Mouse (Mus musculus) adrenal gland, postnatal 25 days (tissue): ENCODE data around the gene Phc1. TPM values are rescaled to one million over a fixed set of nuclear protein-coding genes. Genes with fewer than 3 reads are reported as not detected.
A peak's percentile ranks its signal among the peaks of the same experiment; 100 is the strongest.

Source experiments
- DNase-seq: peaks from one replicate; pipeline ENCODE4 v3.0.0; 2021; ENCODE audit warnings: mixed read lengths
- total RNA-seq: library from RNA; stranded (reverse); gene quantifications from 2 replicates; pipeline ENCODE4 v1.2.3, GENCODE M21; 2021

Gene Phc1
- total RNA-seq, 1 experiment from 2014 or later = 29.8 TPM

- DNase-seq = peak; percentile 68
Observed at GRCm38 (mm10) chr6:122339047-122339647, 1.2 kb downstream of the Phc1 start.

- DNase-seq = no peak
Observed at GRCm38 (mm10) chr6:122337546-122337945, 2.8 kb downstream of the Phc1 start.

GRCm38 (mm10) chr6:122334786-122335340 lies 5.5 kb downstream of the Phc1 start:
- DNase-seq = no peak

- no peak for DNase-seq
Observed at GRCm38 (mm10) chr6:122333081-122333612, 7.2 kb downstream of the Phc1 start.

GRCm38 (mm10) chr6:122325361-122325975 lies 14.9 kb downstream of the Phc1 start:
- no peak for DNase-seq

GRCm38 (mm10) chr6:122318726-122319125 lies 21.6 kb downstream of the Phc1 start:
- DNase-seq = no peak

- no peak for DNase-seq
Observed at GRCm38 (mm10) chr6:122310187-122310820, 30.1 kb downstream of the Phc1 start.

- DNase-seq = no peak
Observed at GRCm38 (mm10) chr6:122309446-122309960, 30.9 kb downstream of the Phc1 start.

GRCm38 (mm10) chr6:122308505-122309393 lies 31.6 kb downstream of the Phc1 start, which contains the start of gene M6pr:
Gene M6pr, plus strand, starts transcription at chr6:122308720.
- DNase-seq = peak; percentile 90

GRCm38 (mm10) chr6:122308136-122308504 lies 32.2 kb downstream of the Phc1 start:
- DNase-seq = no peak

- DNase-seq = no peak
Observed at GRCm38 (mm10) chr6:122306707-122307106, 33.7 kb downstream of the Phc1 start.

GRCm38 (mm10) chr6:122304790-122305555 lies 35.4 kb downstream of the Phc1 start:
- DNase-seq = no peak

GRCm38 (mm10) chr6:122304355-122304754 lies 36.0 kb downstream of the Phc1 start:
- peak; percentile 86 for DNase-seq

- DNase-seq = no peak
Observed at GRCm38 (mm10) chr6:122303526-122303925, 36.8 kb downstream of the Phc1 start.

GRCm38 (mm10) chr6:122302661-122303060 lies 37.7 kb downstream of the Phc1 start:
- no peak for DNase-seq

GRCm38 (mm10) chr6:122302121-122302520 lies 38.2 kb downstream of the Phc1 start:
- DNase-seq = no peak

- no peak for DNase-seq
Observed at GRCm38 (mm10) chr6:122299621-122300133, 40.7 kb downstream of the Phc1 start.

- DNase-seq = no peak
Observed at GRCm38 (mm10) chr6:122298223-122298609, 42.1 kb downstream of the Phc1 start.

GRCm38 (mm10) chr6:122297279-122298222 lies 42.8 kb downstream of the Phc1 start:
- no peak for DNase-seq

- DNase-seq = no peak
Observed at GRCm38 (mm10) chr6:122296918-122297278, 43.5 kb downstream of the Phc1 start.
